Mouse (Mus musculus) adrenal gland, adult 8-10 months (tissue): ENCODE measurements around the gene Hyal6. TPM values are rescaled to one million over a fixed set of nuclear protein-coding genes. Genes with fewer than 3 reads are reported as not detected.

Experiments used
- DNase-seq: peaks from one replicate; pipeline ENCODE4 v3.0.0; 2022
- total RNA-seq, 4 experiments: library from RNA; stranded (reverse); gene quantifications; 2 replicates each; pipeline ENCODE4 v1.2.4; 2022

Hyal6 gene
- total RNA-seq = not detected

GRCm38 (mm10) chr6:24732945-24733344 is at the start of gene Hyal6:
Gene Hyal6, plus strand, starts transcription at chr6:24733245.
- DNase-seq = no peak

GRCm38 (mm10) chr6:24687871-24688270 is 45.2 kb upstream of the Hyal6 start:
- DNase-seq = no peak

- no peak for DNase-seq
Observed at GRCm38 (mm10) chr6:24694455-24695410, 38.3 kb upstream of the Hyal6 start.

- DNase-seq = no peak
Observed at GRCm38 (mm10) chr6:24696117-24696516, 36.9 kb upstream of the Hyal6 start.

- no peak for DNase-seq
Observed at GRCm38 (mm10) chr6:24697216-24697615, 35.8 kb upstream of the Hyal6 start.

GRCm38 (mm10) chr6:24707090-24707489 is 26.0 kb upstream of the Hyal6 start:
- DNase-seq = no peak

GRCm38 (mm10) chr6:24707499-24707898 is 25.5 kb upstream of the Hyal6 start:
- no peak for DNase-seq

- DNase-seq = no peak
Observed at GRCm38 (mm10) chr6:24721317-24722099, 11.5 kb upstream of the Hyal6 start.

- no peak for DNase-seq
Observed at GRCm38 (mm10) chr6:24728130-24728529, 4.9 kb upstream of the Hyal6 start.

- no peak for DNase-seq
Observed at GRCm38 (mm10) chr6:24734565-24734964, 1.5 kb downstream of the Hyal6 start.

- DNase-seq = no peak
Observed at GRCm38 (mm10) chr6:24748029-24748428, 15.0 kb downstream of the Hyal6 start, which contains the start of gene Hyal4. Gene Hyal4, plus strand, starts transcription at chr6:24748329.

- DNase-seq = no peak
Observed at GRCm38 (mm10) chr6:24759281-24759680, 26.2 kb downstream of the Hyal6 start.

- DNase-seq = no peak
Observed at GRCm38 (mm10) chr6:24766261-24766660, 33.2 kb downstream of the Hyal6 start.

GRCm38 (mm10) chr6:24779182-24779581 is 46.1 kb downstream of the Hyal6 start:
- DNase-seq = no peak

GRCm38 (mm10) chr6:24790888-24791287 is 57.8 kb downstream of the Hyal6 start, which contains the start of gene Spam1:
Gene Spam1, plus strand, starts transcription at chr6:24791188.
- DNase-seq = no peak

Other genes starting within 250 kb of the Hyal6 start
- under 1 TPM in 3 of 4 experiments, not detected in 1; 0.19 to 0.37 (median 0.28) TPM for gene Iqub, start 218.2 kb upstream of the Hyal6 start, total RNA-seq
- gene Ndufa5, start 205.2 kb upstream of the Hyal6 start, total RNA-seq = 100 to 1,000 TPM; 163 to 261 (median 198) TPM
- gene Asb15, start 205.1 kb upstream of the Hyal6 start, total RNA-seq = not detected
- under 1 TPM in 1 of 4 experiments, not detected in 3; 0.35 TPM for gene Lmod2, start 135.5 kb upstream of the Hyal6 start, total RNA-seq
- 10 to 100 TPM; 58.4 to 74.0 (median 63.4) TPM for gene Wasl, start 68.2 kb upstream of the Hyal6 start, total RNA-seq
- not detected for gene Hyal4, start 15.1 kb downstream of the Hyal6 start, total RNA-seq
- gene Spam1, start 57.9 kb downstream of the Hyal6 start, total RNA-seq = not detected
- not detected for gene Hyal5, start 124.8 kb downstream of the Hyal6 start, total RNA-seq
- under 1 TPM; 0.15 to 0.37 (median 0.28) TPM for gene Tmem229a, start 223.1 kb downstream of the Hyal6 start, total RNA-seq